Mouse (Mus musculus) urinary bladder, postnatal 25 days (tissue): Measurements from ENCODE around the gene Pak4.
"Not testable (repeated sequence)": the region's sequence is repeated elsewhere in the genome, so short reads cannot be mapped to it uniquely, and the experiment has no call there.

ENCODE experiments used
- DNase-seq: peaks from one replicate; pipeline ENCODE4 v3.0.0; 2022; ENCODE audit warnings: low spot score

The Pak4 gene

GRCm38 (mm10) chr7:28561967-28562366 is 36.0 kb downstream of the Pak4 start:
- no peak for DNase-seq

GRCm38 (mm10) chr7:28560856-28561255 is 37.1 kb downstream of the Pak4 start:
- no peak for DNase-seq

GRCm38 (mm10) chr7:28558486-28558885 is 39.5 kb downstream of the Pak4 start:
- DNase-seq, result no peak

- DNase-seq, result no peak
These were observed 40.3 kb downstream of the Pak4 start for GRCm38 (mm10) chr7:28557708-28558107.

GRCm38 (mm10) chr7:28557069-28557468 is 40.9 kb downstream of the Pak4 start:
- no peak for DNase-seq

GRCm38 (mm10) chr7:28555939-28556535 is 41.9 kb downstream of the Pak4 start:
- no peak for DNase-seq

- DNase-seq, result no peak
These were observed 44.9 kb downstream of the Pak4 start for GRCm38 (mm10) chr7:28553076-28553475.

GRCm38 (mm10) chr7:28547628-28548027 is 50.4 kb downstream of the Pak4 start:
- DNase-seq, result no peak

- DNase-seq, result no peak
These were observed 50.8 kb downstream of the Pak4 start, which contains the start of gene Nccrp1 for GRCm38 (mm10) chr7:28547154-28547553. TSS of gene Nccrp1 (minus strand) at chr7:28547254.

- DNase-seq, result no peak
These were observed 51.3 kb downstream of the Pak4 start for GRCm38 (mm10) chr7:28546649-28547048.

- DNase-seq, result no peak
These were observed 52.1 kb downstream of the Pak4 start for GRCm38 (mm10) chr7:28545891-28546210.

GRCm38 (mm10) chr7:28545048-28545890 is 52.7 kb downstream of the Pak4 start:
- DNase-seq, result no peak

GRCm38 (mm10) chr7:28544051-28544601 is 53.9 kb downstream of the Pak4 start:
- DNase-seq, result no peak

- no peak for DNase-seq
These were observed 57.5 kb downstream of the Pak4 start, which contains the start of gene Sycn for GRCm38 (mm10) chr7:28540526-28540925. TSS of gene Sycn (plus strand) at chr7:28540885.

GRCm38 (mm10) chr7:28538886-28539285 is 59.1 kb downstream of the Pak4 start:
- DNase-seq, result not testable (repeated sequence)

GRCm38 (mm10) chr7:28532005-28532404 is 66.0 kb downstream of the Pak4 start:
- no peak for DNase-seq

- peak; percentile 87 for DNase-seq
These were observed 69.9 kb downstream of the Pak4 start for GRCm38 (mm10) chr7:28527922-28528719.

GRCm38 (mm10) chr7:28522536-28522935 is 75.4 kb downstream of the Pak4 start, which contains the start of gene Ifnl3:
TSS of gene Ifnl3 (plus strand) at chr7:28522836.
- DNase-seq, result not testable (repeated sequence)

GRCm38 (mm10) chr7:28511441-28511840 is 86.5 kb downstream of the Pak4 start:
- no peak for DNase-seq

- DNase-seq, result not testable (repeated sequence)
These were observed 87.5 kb downstream of the Pak4 start, which contains the start of gene Ifnl2 for GRCm38 (mm10) chr7:28510405-28510974. TSS of gene Ifnl2 (minus strand) at chr7:28510455.

- DNase-seq, result not testable (repeated sequence)
These were observed 88.9 kb downstream of the Pak4 start for GRCm38 (mm10) chr7:28509121-28509520.
